In the genomic region with DNA sequence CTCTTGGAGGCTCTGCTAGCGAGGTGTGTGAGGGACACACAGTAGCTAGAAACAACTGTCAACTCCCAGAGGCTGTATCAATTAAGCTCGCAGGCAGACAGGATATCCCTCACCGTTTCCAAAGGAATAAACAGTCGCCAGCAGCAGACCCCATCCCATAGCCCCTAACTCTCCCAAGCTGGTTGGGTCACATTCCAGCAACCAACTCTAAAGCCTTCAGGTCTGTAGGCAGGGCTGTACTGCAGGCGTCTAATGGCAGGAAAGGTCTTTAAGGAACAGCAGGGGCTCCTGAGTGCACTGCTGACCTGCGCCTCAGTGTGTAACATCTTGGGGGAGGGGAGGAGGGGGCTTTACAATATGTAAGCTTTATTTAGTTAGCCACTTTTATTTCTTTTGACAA, we compare ENCODE assay signal across 18 mouse cellular contexts. TPM values are rescaled to one million over a fixed set of nuclear protein-coding genes. Genes with fewer than 3 reads are reported as not detected.
DNase-seq lines count a peak whose midpoint lies in the region; ATAC-seq and TF ChIP-seq lines count a peak whose summit lies in the region.
"Had no signal": no experiment of that assay in that cellular context is flagged by ENCODE, and none has a peak within 500 bp of the region (broad histone marks: within the 10 kb centered on the region; RNA-seq: fewer than 3 reads in every experiment).

No protein-coding gene starts in this region.

- peaks cover 39% of the 10 kb centered on the region for H3K4me1 ChIP-seq in kidney, embryonic 15.5 days
- H3K4me1 ChIP-seq in kidney, adult 2 months (ENCODE audit: control insufficient read depth, insufficient read depth, low read length) = no peaks in the 10 kb centered on the region
- peaks cover 14% of the 10 kb centered on the region for H3K4me1 ChIP-seq in ES-Bruce4 (ENCODE audit: control insufficient read depth, insufficient read depth, low read length)

- no peak for TF ChIP-seq CTCF in kidney, adult 2 months (conservative IDR thresholded peaks at IDR 0.05; ENCODE audit: insufficient read depth, insufficient read length, low read depth, low read length)
- TF ChIP-seq CTCF in ES-Bruce4 (IDR thresholded peaks at IDR 0.05; ENCODE audit: low read depth, low read length) = no peak

- H3K4me2 ChIP-seq in kidney, embryonic 15.5 days = no peak overlapping the region
- H3K4me2 ChIP-seq: hindbrain, embryonic 15.5 days; midbrain, embryonic 15.5 days had no signal

- 16% methylated on average over 6 of the region's 6 CpGs for WGBS in kidney, embryonic 15.5 days
- 75% methylated on average over 6 of the region's 6 CpGs for WGBS in kidney, adult 2 months

- peaks cover 46% of the 10 kb centered on the region for H3K36me3 ChIP-seq in kidney, embryonic 15.5 days
- no peaks in the 10 kb centered on the region for H3K36me3 ChIP-seq in kidney, adult 2 months (ENCODE audit: control insufficient read depth, insufficient read depth, low read length)
- H3K36me3 ChIP-seq in ES-Bruce4 (ENCODE audit: control insufficient read depth, insufficient read depth, low read length, poor library complexity, severe bottlenecking) = no peaks in the 10 kb centered on the region

- ATAC-seq in kidney, embryonic 15.5 days (replicated peaks; ENCODE audit: low FRiP score) = no peak
- ATAC-seq: intestine, postnatal 0 days; midbrain, embryonic 15.5 days had no signal

- no peak for TF ChIP-seq POLR2A in kidney, adult 2 months (IDR thresholded peaks at IDR 0.05; ENCODE audit: low read depth, low read length)
- no peak for TF ChIP-seq POLR2A in ES-Bruce4 (IDR thresholded peaks at IDR 0.05; ENCODE audit: insufficient read depth, low read length)

- no peak overlapping the region for H3K9ac ChIP-seq in kidney, embryonic 15.5 days
- no peak overlapping the region for H3K9ac ChIP-seq in ES-Bruce4 (ENCODE audit: low read depth, poor library complexity, severe bottlenecking)
- H3K9ac ChIP-seq: hindbrain, embryonic 15.5 days; midbrain, embryonic 15.5 days had no signal

- H3K27me3 ChIP-seq in kidney, embryonic 15.5 days = no peaks in the 10 kb centered on the region
- no peaks in the 10 kb centered on the region for H3K27me3 ChIP-seq in kidney, adult 2 months (replicated peaks; ENCODE audit: control insufficient read depth, insufficient read depth, low read length)
- no peaks in the 10 kb centered on the region for H3K27me3 ChIP-seq in ES-Bruce4 (ENCODE audit: control insufficient read depth, insufficient read depth, low read length, poor library complexity, severe bottlenecking)
- H3K27me3 ChIP-seq: hindbrain, embryonic 15.5 days; midbrain, embryonic 15.5 days had no signal

- no peaks in the 10 kb centered on the region for H3K9me3 ChIP-seq in kidney, embryonic 15.5 days (replicated peaks)
- H3K9me3 ChIP-seq in ES-Bruce4 (replicated peaks; ENCODE audit: control insufficient read depth, insufficient read depth, low read length, poor library complexity, severe bottlenecking) = no peaks in the 10 kb centered on the region
- H3K9me3 ChIP-seq: hindbrain, embryonic 15.5 days; midbrain, embryonic 15.5 days had no signal

- TF ChIP-seq EP300 in ES-Bruce4 (IDR thresholded peaks at IDR 0.05; ENCODE audit: insufficient read depth, low read depth, low read length) = peak; percentile 69; the same call in 1 of the 2 replicates

- DNase-seq in kidney, adult 2 months = no peak
- peak; percentile 51 for DNase-seq in embryo, embryonic 10 days (ENCODE audit: low spot score)
- DNase-seq in hindlimb bud, embryonic 11.5 days (ENCODE audit: extremely low spot score, low read depth, low spot score) = peak; percentile 28
- no peak for DNase-seq in natural killer cell, adult 2 months (ENCODE audit: low spot score in 2 of 2)
- no peak for DNase-seq in adipocyte (ENCODE audit: low spot score)
- DNase-seq: adrenal gland, adult 8-10 months; cerebellum, adult 18-20 months; gastrocnemius, postnatal 10 days; heart, postnatal 14 days; kidney, postnatal 10 days; right cerebral cortex, adult 18-20 months; thymus, adult 2 months had no signal

- H3K4me3 ChIP-seq in kidney, embryonic 15.5 days (replicated peaks) = no peak overlapping the region
- H3K4me3 ChIP-seq in kidney, adult 2 months (ENCODE audit: insufficient read depth, low read depth, low read length) = no peak overlapping the region
- H3K4me3 ChIP-seq in ES-Bruce4 (ENCODE audit: low read depth, low read length) = no peak overlapping the region
- H3K4me3 ChIP-seq: hindbrain, embryonic 15.5 days; midbrain, embryonic 15.5 days had no signal

- H3K27ac ChIP-seq in kidney, embryonic 15.5 days = 0 out of 2 replicates have a peak overlapping the region, but pooled peaks have one; percentile 45
- no peak overlapping the region for H3K27ac ChIP-seq in kidney, adult 2 months (ENCODE audit: insufficient read depth, low read depth, low read length)
- peak overlapping the region; percentile 4; the same call in 1 of the 2 replicates for H3K27ac ChIP-seq in ES-Bruce4 (ENCODE audit: insufficient read depth, low read length)
- H3K27ac ChIP-seq: hindbrain, embryonic 15.5 days; midbrain, embryonic 15.5 days had no signal

RNA-seq across cellular contexts. Expression of gene Ssh1, which starts 34.7 kb away (rescaled TPM):
- 14.7 and 18.3 TPM in 2 replicates for polyA plus RNA-seq in kidney, embryonic 15.5 days (2015; fragmentation: Nextera tagmentation; extraction: Ambion mirVana)
- polyA plus RNA-seq in kidney, adult 2 months (2012; rRNA removed) = 11.3 and 12.1 TPM in 2 replicates
- 23.5 and 25.0 TPM in 2 replicates for polyA plus RNA-seq in ES-Bruce4 (2011; ENCODE audit: insufficient read depth, insufficient read length, low read depth, missing spikeins)

RNA-seq across cellular contexts. Expression of gene Dao, which starts 44.5 kb away (rescaled TPM):
- polyA plus RNA-seq in kidney, embryonic 15.5 days (2015; fragmentation: Nextera tagmentation; extraction: Ambion mirVana) = 14.2 and 14.9 TPM in 2 replicates
- polyA plus RNA-seq in kidney, adult 2 months (2012; rRNA removed) = 369 and 376 TPM in 2 replicates
- polyA plus RNA-seq in ES-Bruce4 (2011; ENCODE audit: insufficient read depth, insufficient read length, low read depth, missing spikeins) = not detected in 2 replicates
- polyA plus RNA-seq: brain, embryonic 14.5 days; midbrain, embryonic 15.5 days had no signal

RNA-seq across cellular contexts. Expression of gene Coro1c, which starts 50.5 kb away (rescaled TPM):
- polyA plus RNA-seq in kidney, embryonic 15.5 days (2015; fragmentation: Nextera tagmentation; extraction: Ambion mirVana) = 105 and 119 TPM in 2 replicates
- 43.1 and 43.5 TPM in 2 replicates for polyA plus RNA-seq in kidney, adult 2 months (2012; rRNA removed)
- polyA plus RNA-seq in ES-Bruce4 (2011; ENCODE audit: insufficient read depth, insufficient read length, low read depth, missing spikeins) = 174 and 218 TPM in 2 replicates

Comparison
In these comparisons a context has a peak if more than half of its experiments do, and no peak if none do; other contexts are left out.
1. RNA of gene Dao, which starts 44.5 kb away (polyA plus RNA-seq): 369 to 376 TPM in kidney, adult 2 months; 14.2 to 14.9 TPM in kidney, embryonic 15.5 days and not detected in ES-Bruce4; every median in the first group is over 10 times any median in the second.
2. DNase-seq: peak in embryo, embryonic 10 days (single experiment) and hindlimb bud, embryonic 11.5 days (single experiment); none in kidney, adult 2 months (single experiment), natural killer cell, adult 2 months (0 of 2) and adipocyte (single experiment).